Mouse (Mus musculus) T-helper 1 cell (primary cell): ENCODE data around the gene Gpsm1.

Experiments
- in situ Hi-C: fragments of 300-600 bp; cut with MboI, MseI; formaldehyde crosslinking; loops from one replicate; pipeline ENCODE4 v1.15.1; 2025; ENCODE audit warnings: high pct_unique_total_duplicates

Gene Gpsm1

DNA sequence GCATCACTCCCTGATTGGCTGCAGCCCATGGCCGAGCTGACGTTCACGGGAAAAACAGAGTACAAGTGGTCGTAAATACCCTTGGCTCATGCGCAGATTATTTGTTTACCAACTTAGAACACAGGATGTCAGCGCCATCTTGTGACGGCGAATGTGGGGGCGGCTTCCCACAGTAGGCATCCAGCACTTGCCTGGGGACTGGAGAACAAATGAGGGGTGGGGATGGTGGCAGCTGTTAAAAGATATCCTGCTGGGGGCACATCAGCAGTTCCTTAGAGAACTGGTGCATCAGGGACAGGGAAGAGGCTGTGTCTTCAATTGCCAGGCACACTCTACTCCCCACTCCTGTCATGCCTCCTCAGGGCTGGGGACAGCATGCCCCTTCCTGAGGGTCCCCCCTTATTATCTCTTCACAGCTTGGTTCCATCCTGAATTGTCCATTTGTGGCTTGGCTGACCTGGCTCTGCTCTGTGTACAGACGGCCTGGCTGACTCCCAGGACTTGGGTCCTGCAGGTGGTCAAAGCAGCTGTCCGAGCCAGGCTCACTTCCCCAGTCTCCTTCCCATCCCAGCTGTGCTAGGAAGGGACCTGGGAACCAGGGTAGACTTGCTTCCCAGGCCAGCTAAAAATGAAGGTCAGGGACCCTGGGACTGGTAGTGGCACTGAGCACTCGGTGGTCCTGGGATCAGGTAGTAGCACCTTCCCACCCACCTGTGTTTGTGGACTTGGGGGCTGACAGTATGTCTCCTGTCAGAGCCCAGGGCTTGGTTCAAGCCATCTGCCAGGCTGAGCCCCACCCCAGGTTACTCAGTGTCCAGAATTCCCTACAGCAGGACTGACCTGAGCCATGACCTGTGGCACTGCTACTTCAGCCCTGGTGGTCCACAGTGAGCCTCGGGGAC is 23.2 kb downstream of the Gpsm1 start:
- in situ Hi-C loops: no loop called here

DNA sequence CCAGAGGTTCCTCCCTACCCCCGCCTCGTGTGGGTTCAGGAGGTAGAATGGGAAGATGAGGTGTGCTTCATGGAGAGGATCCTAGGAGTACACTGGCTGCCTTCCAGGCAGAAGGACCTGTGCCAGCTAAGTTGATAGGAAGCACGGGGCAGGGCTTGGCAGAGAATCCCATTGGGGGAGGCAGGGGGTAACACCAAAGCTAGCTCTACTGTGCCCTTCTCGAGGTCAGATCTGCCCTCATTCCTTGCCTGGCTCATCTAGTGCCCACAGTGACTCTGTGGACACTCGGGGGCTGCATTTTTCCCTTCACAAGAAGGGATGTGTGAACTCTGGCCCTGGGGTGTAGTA is 23.9 kb downstream of the Gpsm1 start:
- in situ Hi-C loops: no loop called here

GRCm38 (mm10) chr2:26341510-26341981 is 26.2 kb downstream of the Gpsm1 start:
- in situ Hi-C loops: no loop called here

- in situ Hi-C loops: no loop called here
Measured at GRCm38 (mm10) chr2:26342044-26342443, 26.7 kb downstream of the Gpsm1 start.

DNA sequence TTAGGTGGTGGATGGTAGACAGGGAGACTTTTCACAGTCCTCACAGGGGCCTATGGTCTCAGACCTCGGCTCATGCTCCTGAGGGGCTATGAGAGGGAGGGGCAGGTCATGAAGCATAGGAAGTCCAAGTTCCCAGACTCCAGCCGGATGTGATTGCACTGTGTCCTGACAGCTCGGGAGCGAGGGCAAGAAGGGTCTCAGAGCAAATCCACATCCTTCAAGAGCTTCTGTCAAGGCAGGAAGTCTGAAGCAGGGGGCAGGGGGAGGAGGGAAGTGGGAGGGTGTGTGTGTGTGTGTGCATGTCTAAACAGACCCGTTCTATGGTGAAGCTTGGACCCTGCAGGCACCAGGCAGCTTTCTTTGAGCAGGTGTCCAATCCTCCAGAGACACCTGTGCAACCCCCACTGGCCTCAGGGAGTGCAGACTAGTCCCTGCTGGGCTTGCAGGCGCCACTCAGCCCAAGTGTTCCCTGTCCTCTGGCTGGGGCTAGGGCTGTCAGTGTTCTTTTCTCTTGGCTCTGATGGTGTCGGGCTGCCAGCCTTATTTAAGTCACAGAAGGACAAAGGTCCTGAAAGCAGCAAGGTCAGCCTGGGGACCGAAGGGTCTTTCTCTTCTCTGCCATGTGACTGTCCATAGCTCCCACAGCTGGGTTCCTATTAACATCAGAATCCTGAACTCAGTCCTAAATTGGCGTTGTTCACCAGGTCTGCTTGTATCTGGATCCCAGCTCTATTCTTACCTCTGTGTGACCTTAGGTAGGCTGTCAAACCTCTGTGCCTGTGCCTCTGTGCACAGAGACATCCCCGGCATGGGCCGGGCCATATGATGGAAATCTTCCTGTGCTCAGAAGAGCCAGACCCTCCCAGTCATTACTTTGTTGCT is 27.5 kb downstream of the Gpsm1 start:
- in situ Hi-C loops: no loop called here

DNA sequence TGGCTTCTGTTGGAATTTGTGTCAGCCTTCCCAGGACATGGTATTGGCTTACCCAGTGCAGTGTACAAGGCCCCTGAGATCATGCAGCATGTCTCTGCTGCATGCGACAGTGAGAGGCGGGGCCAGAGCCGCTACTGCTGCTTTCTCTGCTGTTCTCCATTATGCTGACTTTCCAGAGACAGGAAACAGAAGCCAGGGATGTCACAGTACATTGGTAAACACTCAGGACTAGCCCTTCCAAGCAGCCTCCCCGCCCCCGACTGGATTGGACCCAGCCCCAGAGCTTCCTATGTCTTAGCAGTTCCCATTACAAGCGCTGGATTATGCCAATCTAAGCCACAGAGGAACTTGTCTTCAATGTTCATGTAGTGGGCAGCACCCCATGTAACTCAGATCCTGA is 32.9 kb downstream of the Gpsm1 start:
- in situ Hi-C loops: no loop called here

DNA sequence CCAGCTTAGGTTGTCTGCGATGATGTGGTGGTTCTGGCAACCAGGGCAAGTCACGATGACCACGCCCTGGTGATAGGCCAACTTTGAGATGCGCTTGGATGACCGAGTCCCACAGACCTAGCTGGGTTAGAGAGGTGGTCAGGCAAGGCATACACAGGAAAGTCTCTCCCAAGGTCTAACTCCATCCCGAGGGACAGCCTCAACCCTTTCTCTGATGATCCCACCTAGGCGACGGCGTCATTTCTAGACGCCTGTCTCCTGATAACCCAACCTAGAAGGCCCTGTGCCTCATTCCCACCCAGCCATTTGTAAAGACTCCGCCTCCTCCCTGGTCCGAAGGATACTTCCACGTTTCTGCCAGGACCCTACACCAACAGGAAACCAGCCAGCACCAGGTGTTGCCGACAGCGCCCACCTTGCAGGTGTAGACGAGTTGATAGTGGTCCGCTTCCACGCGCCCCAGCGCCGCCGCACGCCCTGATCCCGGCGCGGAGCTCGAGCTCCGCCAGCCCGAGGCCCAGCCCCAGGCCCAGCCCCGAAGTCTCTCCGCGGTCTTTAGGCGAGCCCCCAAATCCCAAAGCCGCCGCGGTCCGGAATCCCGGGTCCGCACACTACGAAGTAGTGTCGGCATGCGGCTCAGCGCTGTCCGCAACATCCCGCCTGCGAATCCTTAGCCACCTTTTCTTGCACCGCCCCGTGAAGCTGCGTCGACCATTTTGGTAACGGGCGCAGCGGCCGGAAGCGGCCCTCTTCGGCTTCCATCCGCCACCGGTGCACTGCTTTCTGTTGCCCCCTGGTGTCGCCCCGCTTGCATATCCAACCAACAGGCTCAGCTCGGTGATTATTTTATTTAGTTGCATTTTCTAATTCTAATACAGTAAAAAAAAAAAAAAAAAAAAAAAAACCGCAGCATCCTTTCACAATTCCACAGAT is 36.3 kb downstream of the Gpsm1 start, which contains the start of gene Dnlz:
TSS of gene Dnlz (minus strand) at position 753 of the 933 bp plus-strand sequence.
- in situ Hi-C loops: no loop called here

DNA sequence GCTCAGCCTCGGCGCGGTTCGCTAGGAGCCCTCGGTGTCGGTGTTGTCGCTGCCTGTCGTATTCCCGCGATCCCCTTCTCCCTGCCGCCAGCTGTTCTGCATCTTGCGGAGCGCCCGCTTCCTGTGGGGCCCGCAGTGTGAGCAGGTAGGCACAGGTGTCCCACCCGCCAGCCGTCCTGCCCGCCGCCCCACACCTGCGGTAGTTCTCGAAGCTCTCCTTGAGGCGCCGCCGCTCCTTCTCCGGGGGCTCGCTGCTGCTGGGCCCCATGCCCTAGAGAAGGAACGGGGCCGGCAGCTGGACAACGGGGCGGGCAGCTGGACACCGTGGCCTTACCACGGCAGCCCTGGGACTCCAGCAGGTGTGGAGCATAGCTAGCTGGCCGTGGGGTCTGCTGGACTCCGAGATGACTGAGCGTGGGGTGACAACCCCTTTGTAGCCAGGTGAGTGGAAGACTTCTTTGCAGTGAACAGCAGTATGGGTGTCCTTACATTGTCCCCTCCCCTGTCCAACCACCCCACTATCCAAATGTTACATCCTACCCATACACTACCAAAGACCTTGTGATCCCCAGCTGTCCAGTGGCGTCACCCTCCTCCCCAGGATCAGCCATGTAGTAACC is 37.1 kb downstream of the Gpsm1 start:
- in situ Hi-C loops: no loop called here

DNA sequence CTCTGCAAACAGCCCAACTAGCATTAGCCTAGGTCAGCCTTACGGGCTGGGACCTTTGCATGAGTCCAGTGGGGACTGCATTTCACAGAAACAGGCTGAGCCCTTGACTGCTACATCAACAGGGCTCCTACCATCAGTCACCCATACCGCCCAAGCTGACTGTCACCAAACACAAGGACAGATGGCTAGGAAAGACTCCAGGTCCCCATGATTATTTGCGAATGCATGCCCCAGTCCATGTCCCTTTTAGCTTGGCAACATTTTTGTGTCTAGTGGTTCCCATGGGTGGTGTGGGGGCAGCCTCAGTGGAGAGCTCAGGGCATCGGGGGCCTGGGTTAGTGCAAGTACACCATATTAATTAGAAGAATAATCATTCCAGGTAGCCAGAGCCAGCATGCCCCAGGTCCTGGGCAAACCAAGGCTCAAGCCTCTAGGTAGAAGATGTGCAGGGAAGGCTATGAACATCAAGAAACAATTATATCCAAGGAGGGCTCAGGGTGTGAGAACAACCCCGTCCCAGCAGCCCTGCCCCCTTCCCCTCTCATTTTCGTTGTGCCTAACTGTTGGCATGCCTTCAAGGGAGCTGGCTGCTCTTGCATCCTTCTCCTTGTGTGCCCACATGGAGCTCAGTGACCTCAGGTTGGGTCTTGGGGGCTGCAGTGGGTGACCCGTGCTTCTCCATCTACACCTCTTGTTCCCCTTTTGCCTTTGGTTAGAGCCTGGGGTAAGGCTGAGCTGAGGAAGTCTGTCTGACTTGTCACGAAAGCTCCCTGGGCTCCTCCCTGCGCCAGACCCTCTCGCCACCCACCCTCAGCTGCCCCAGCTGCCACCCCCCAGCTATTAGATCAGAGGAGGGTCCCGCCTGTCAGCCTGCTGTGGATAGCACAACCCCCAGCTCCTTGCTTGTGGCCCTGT is 38.0 kb downstream of the Gpsm1 start:
- in situ Hi-C loops: no loop called here

GRCm38 (mm10) chr2:26354401-26354800 is 39.1 kb downstream of the Gpsm1 start:
- in situ Hi-C loops: no loop called here

- in situ Hi-C loops: no loop called here
Measured at GRCm38 (mm10) chr2:26356231-26356630, 40.9 kb downstream of the Gpsm1 start.

- in situ Hi-C loops: no loop called here
Measured at GRCm38 (mm10) chr2:26356678-26357077, 41.4 kb downstream of the Gpsm1 start.

DNA sequence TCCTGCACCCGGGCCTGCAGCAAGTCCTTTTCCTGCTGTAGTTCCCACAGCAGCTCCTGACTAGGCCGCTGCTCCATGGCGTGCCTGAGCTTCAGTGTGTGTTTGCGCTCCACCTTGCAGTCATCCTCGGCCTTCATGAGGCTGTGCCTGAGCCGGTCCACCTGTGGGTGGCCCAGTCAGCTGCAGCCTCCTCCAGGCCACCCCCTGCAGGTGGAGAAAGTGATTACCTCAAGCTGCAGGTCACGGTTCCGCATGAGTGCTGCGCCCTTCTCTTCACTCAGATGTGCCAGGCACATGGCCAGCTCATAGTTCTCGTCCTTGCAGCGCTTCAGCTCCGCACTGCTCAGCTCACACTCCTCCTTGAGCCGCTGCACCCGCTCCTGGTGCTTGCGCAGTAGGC is 42.2 kb downstream of the Gpsm1 start:
- in situ Hi-C loops: no loop called here

GRCm38 (mm10) chr2:26358667-26359320 is 43.5 kb downstream of the Gpsm1 start:
- in situ Hi-C loops: no loop called here

GRCm38 (mm10) chr2:26359983-26360382 is 44.7 kb downstream of the Gpsm1 start:
- in situ Hi-C loops: no loop called here

GRCm38 (mm10) chr2:26360772-26361171 is 45.5 kb downstream of the Gpsm1 start, which contains the start of gene Card9:
Gene Card9, minus strand, starts transcription at chr2:26360918.
- in situ Hi-C loops: no loop called here

GRCm38 (mm10) chr2:26362991-26363390 is 47.7 kb downstream of the Gpsm1 start:
- in situ Hi-C loops: no loop called here

DNA sequence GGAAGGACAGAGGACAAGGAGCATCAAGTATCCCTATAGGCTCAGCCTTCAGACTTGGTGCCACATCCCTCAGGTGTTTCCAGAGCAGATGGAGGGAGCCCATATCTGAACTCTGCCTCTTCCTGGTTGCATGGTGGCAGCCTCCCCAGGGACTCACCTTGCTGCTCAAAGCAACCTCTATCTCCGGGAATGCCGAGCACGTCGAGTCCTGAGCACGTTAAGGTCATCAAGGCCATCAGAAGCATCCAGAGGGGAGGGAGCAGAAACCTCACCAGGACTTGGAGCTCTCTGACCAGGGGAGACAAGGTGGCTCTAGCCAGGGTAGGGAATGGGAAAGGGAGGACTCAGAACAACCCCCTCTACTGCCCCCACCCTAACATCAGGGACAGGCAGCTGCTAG is 48.2 kb downstream of the Gpsm1 start:
- in situ Hi-C loops: no loop called here
